Mouse (Mus musculus) G1E (cell line): ENCODE measurements around the gene Eral1. TPM values are rescaled to one million over a fixed set of nuclear protein-coding genes. Genes with fewer than 3 reads are reported as not detected.

Source experiments
- ATAC-seq: 2 replicates; pipeline ENCODE4 v1.8.0; 2016; ENCODE audit warnings: mild to moderate bottlenecking; ENCODE audit not compliant: insufficient number of reproducible peaks, poor library complexity, low FRiP score, severe bottlenecking; ENCODE audit errors: extremely low read depth
- DNase-seq: peaks from one replicate; pipeline ENCODE4 v3.0.0; 2012; ENCODE audit warnings: low spot score
- H3K27me3 ChIP-seq: 2 replicates; pipeline ENCODE4 v1.6.1; 2012; ENCODE audit warnings: mild to moderate bottlenecking, low read length, inconsistent platforms; ENCODE audit not compliant: insufficient read depth
- H3K36me3 ChIP-seq: replicated peaks from 2 replicates; pipeline ENCODE3; 2012; ENCODE audit warnings: mild to moderate bottlenecking, inconsistent platforms
- H3K4me1 ChIP-seq: 2 replicates; pipeline ENCODE4 v1.6.1; 2012; ENCODE audit warnings: low read depth, low read length, inconsistent platforms, mixed read lengths; ENCODE audit not compliant: insufficient read depth
- H3K4me3 ChIP-seq: 2 replicates; pipeline ENCODE4 v1.5.1; 2012; ENCODE audit warnings: low read depth, mild to moderate bottlenecking, inconsistent platforms, low read length, moderate library complexity, mixed read lengths
- H3K9me3 ChIP-seq: replicated peaks from 2 replicates; pipeline ENCODE4 v1.6.1; 2012; ENCODE audit warnings: inconsistent platforms
- CTCF ChIP-seq: IDR thresholded peaks from 2 replicates; pipeline ENCODE4 v1.5.1; 2012; ENCODE audit warnings: low read depth, low read length, inconsistent platforms, mixed read lengths
- GATA1 ChIP-seq: IDR thresholded peaks from 2 replicates; pipeline ENCODE4 v1.6.1; 2012; ENCODE audit warnings: borderline replicate concordance, low read length, inconsistent platforms, mixed read lengths
- GATA2 ChIP-seq: IDR thresholded peaks from 2 replicates; pipeline ENCODE4 v1.6.1; 2012; ENCODE audit warnings: low read depth, low read length, inconsistent platforms, borderline replicate concordance
- POLR2AphosphoS5 ChIP-seq: IDR thresholded peaks from 2 replicates; pipeline ENCODE4 v1.6.1; 2012; ENCODE audit warnings: low read depth, low read length, inconsistent platforms; ENCODE audit not compliant: insufficient replicate concordance
- TAL1 ChIP-seq: conservative IDR thresholded peaks from 2 replicates; pipeline ENCODE4 v1.6.1; 2012; ENCODE audit warnings: low read depth, low read length, inconsistent platforms, mixed read lengths
- polyA plus RNA-seq: library from polyadenylated mRNA; stranded (reverse); fragments of >175 nt; gene quantifications from 2 replicates; pipeline ENCODE4 v1.2.3, GENCODE M21; 2012
- total RNA-seq, 2 experiments: library from RNA; stranded (forward) in 1 of 2; stranded (reverse) in 1 of 2; fragments of 200-1000 nt in 1 of 2; fragments of >200 nt in 1 of 2; fragmentation: Nextera tagmentation in 1 of 2; gene quantifications; 2 replicates each; pipeline ENCODE4 v1.2.3; 2014 to 2017

Eral1 gene
- total RNA-seq (2014; fragmentation: Nextera tagmentation) (60.3 and 65.4 TPM in 2 replicates), total RNA-seq (2017) (35.0 and 35.7 TPM in 2 replicates), polyA plus RNA-seq (5.0 and 8.7 TPM in 2 replicates)

- H3K4me3 ChIP-seq = peak within 1 kb of the TSS; percentile 89
- peaks cover 36% of the 10 kb centered on the region for H3K4me1 ChIP-seq
- ATAC-seq (peak; percentile 76), DNase-seq (peak; percentile 85)
- no peaks in the 10 kb centered on the region for H3K9me3 ChIP-seq
- TF ChIP-seq GATA2 = no peak
- no peak for TF ChIP-seq GATA1
- no peak for TF ChIP-seq TAL1
- no peak for TF ChIP-seq CTCF
- TF ChIP-seq POLR2AphosphoS5 = no peak; the same call in 1 of the 2 replicates
- H3K36me3 ChIP-seq = peaks cover 35% of the 10 kb centered on the region
- no peaks in the 10 kb centered on the region for H3K27me3 ChIP-seq
Observed at GRCm38 (mm10) chr11:78079961-78080921, at the start of gene Eral1. Gene Eral1, minus strand, starts transcription at chr11:78080383.

DNA sequence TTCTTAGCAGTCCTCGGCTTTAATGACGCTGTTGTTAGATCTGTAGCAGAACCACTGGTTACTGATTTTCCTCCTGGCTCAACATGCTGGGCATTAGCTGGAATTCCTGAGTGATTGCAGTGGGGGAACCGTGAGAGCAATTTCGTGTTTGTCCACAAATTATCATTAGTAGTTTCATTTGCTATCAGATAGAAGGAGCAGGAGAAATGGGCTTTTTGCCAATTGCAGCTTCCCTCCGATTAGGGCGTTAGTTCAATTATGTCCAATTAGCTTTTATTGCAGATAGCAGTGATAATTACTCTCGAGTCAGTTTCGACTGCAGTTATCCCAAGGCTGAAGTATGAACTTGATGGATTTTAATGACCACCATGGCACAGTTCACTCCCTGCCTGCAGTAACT, 49.3 kb upstream of the Eral1 start:
- H3K27me3 ChIP-seq = no peaks in the 10 kb centered on the region
- no peak overlapping the region for H3K4me3 ChIP-seq
- no peak for TF ChIP-seq CTCF
- no peak for TF ChIP-seq TAL1
- no peak for TF ChIP-seq GATA1
- no peak for TF ChIP-seq POLR2AphosphoS5
- TF ChIP-seq GATA2 = no peak
- no peak for DNase-seq
- no peaks in the 10 kb centered on the region for H3K9me3 ChIP-seq
- H3K36me3 ChIP-seq = peaks cover 48% of the 10 kb centered on the region
- peaks cover 74% of the 10 kb centered on the region for H3K4me1 ChIP-seq
- ATAC-seq = no peak

DNA sequence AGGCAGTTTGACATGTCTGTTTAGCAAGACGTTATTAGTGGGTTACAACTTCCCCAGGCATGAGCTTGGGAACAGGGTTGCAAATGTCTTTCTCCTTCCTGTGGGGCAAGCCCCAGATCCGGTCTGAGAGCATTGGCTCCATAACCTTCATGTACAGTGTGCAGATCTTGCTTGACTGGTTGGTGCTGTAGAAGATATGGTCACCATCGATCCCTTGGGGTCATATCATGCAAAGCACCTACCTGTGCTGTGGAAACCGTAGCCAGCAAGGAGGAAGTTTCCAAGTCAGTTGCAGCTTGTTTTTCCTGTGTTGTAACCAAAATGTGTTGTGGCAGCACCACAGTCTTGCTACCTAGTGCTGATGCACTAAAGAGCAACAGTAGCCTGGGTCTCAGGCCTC, 46.6 kb upstream of the Eral1 start:
- ATAC-seq (no peak), DNase-seq (no peak)
- Histone ChIP-seq H3K27me3 (no peaks in the 10 kb centered on the region), H3K36me3 (peaks cover 38% of the 10 kb centered on the region), H3K4me3 (no peak overlapping the region), H3K4me1 (peaks cover 72% of the 10 kb centered on the region), H3K9me3 (no peaks in the 10 kb centered on the region)
- TF ChIP-seq GATA1 = no peak
- TF ChIP-seq GATA2 = no peak
- no peak for TF ChIP-seq TAL1
- no peak for TF ChIP-seq POLR2AphosphoS5
- TF ChIP-seq CTCF = no peak

DNA sequence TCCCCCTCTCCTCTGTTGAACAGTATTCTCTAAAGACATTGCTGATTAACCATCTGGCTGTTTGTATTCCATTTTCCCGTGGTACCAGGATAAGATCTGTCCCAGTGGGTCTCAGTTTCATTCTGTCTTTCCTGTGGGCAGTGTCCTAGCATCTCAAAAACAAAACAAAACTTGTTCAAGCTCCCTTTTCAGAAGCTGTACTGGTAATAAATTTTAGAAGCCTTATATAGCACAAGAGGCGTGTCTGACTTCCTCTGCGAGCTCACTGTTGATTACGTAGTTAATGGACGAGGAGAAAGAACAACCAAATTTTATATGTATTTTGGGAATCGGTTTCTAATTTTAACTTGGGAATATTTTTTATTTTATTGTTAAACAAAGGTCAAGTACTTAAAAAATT, 45.5 kb upstream of the Eral1 start:
- Histone ChIP-seq H3K36me3 (peaks cover 32% of the 10 kb centered on the region), H3K4me3 (peak overlapping the region; percentile 49; the same call in 1 of the 2 replicates), H3K4me1 (peaks cover 73% of the 10 kb centered on the region), H3K9me3 (no peaks in the 10 kb centered on the region), H3K27me3 (no peaks in the 10 kb centered on the region)
- TF ChIP-seq GATA1 = no peak
- TF ChIP-seq GATA2 = no peak
- TF ChIP-seq CTCF = no peak
- no peak for TF ChIP-seq TAL1
- no peak for TF ChIP-seq POLR2AphosphoS5
- ATAC-seq (no peak), DNase-seq (no peak)

DNA sequence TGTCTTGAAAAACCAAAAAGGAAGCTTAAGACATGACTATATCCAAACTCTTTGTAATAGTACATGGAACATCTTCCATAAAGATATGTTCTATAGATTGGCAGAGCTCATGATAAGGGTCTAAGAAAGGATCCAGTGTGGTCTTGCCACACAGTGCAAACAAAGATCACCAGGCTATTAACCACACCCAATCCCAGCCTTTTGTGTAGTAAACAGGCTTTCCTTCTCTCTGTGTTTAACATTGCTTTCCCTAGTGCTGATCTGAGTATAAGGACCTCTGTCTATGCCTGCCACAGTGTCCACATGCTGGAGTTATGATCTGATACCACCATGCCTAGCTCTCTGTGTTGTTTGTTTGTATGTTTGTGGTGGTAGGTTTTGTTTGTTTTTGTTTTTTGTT, 43.6 kb upstream of the Eral1 start:
- Histone ChIP-seq H3K4me1 (peaks cover 77% of the 10 kb centered on the region), H3K4me3 (no peak overlapping the region), H3K9me3 (no peaks in the 10 kb centered on the region), H3K36me3 (peaks cover 26% of the 10 kb centered on the region), H3K27me3 (no peaks in the 10 kb centered on the region)
- TF ChIP-seq TAL1 = no peak
- DNase-seq (no peak), ATAC-seq (no peak)

DNA sequence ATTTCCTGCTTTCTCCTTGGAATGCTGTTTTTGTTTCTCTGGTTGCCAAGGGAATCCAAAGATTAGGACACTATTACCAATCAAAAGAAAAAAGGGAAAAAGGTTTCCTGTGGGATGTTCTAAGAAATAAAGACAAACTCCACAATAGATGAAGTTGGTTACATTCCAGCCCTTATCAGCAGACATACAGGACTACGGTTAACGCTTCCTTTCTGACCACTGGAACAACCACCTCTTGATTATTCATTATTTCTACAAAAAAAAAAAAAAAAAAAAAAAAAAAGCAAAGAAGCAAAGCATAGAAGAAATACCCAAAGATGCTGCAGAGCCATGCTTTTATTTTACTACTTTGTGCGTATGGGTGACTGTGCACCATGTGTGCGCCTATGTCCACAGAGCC, 42.6 kb upstream of the Eral1 start:
- Histone ChIP-seq H3K4me1 (peaks cover 84% of the 10 kb centered on the region), H3K9me3 (no peaks in the 10 kb centered on the region), H3K27me3 (no peaks in the 10 kb centered on the region), H3K4me3 (no peak overlapping the region; the same call in 1 of the 2 replicates), H3K36me3 (peaks cover 24% of the 10 kb centered on the region)
- ATAC-seq (no peak), DNase-seq (no peak)
- TF ChIP-seq CTCF = no peak
- 0 out of 2 replicates have a peak, but pooled peaks have one; percentile 22 for TF ChIP-seq TAL1
